Mouse (Mus musculus): Measurements from ENCODE around the gene Vmn2r51.
"Not testable (repeated sequence)": the region's sequence is repeated elsewhere in the genome, so short reads cannot be mapped to it uniquely, and the experiment has no call there.

Gene Vmn2r51

GRCm38 (mm10) chr7:10105641-10106040, at the start of gene Vmn2r51:
TSS of gene Vmn2r51 (minus strand) at chr7:10105741.
- not testable (repeated sequence) for DNase-seq (ENCODE audit: low spot score in 2 of 2)

GRCm38 (mm10) chr7:10053196-10053595, 52.3 kb downstream of the Vmn2r51 start, which contains the start of gene Vmn2r50:
TSS of gene Vmn2r50 (minus strand) at chr7:10053296.
- DNase-seq (ENCODE audit: low spot score in 2 of 2): not testable (repeated sequence)

Measured in urinary bladder, postnatal 36 days (tissue).